Mouse (Mus musculus) forebrain, embryonic 14.5 days (tissue): ENCODE results near the gene Taf10. TPM values are rescaled to one million over a fixed set of nuclear protein-coding genes. Genes with fewer than 3 reads are reported as not detected.
A peak's percentile ranks its signal among the peaks of the same experiment; 100 is the strongest.
"Not testable (repeated sequence)": the region's sequence is repeated elsewhere in the genome, so short reads cannot be mapped to it uniquely, and the experiment has no call there.

Source experiments
- ATAC-seq: fragments of 200-750 bp; cut with Nextera tagmentation; 2 replicates; pipeline ENCODE4 v1.8.0; 2017; ENCODE audit warnings: mild to moderate bottlenecking, moderate library complexity
- DNase-seq: peaks from one replicate; pipeline ENCODE4 v3.0.0-alpha.2; 2015; ENCODE audit warnings: low spot score
- H3K27ac ChIP-seq: fragments of 300-500 bp; sonication (generic); 2 replicates; pipeline ENCODE4 v1.5.1; 2014; ENCODE audit warnings: low read depth, mild to moderate bottlenecking, control low read depth, low read length, moderate library complexity
- H3K27me3 ChIP-seq: fragments of 300-500 bp; sonication (generic); replicated peaks from 2 replicates; pipeline ENCODE4 v1.6.1; 2014; ENCODE audit warnings: low read length, control low read depth, mixed read lengths; ENCODE audit not compliant: control insufficient read depth, insufficient read depth
- H3K36me3 ChIP-seq: fragments of 300-500 bp; sonication (generic); 2 replicates; pipeline ENCODE4 v1.6.1; 2014; ENCODE audit warnings: low read length, control low read depth; ENCODE audit not compliant: control insufficient read depth, insufficient read depth
- H3K4me1 ChIP-seq: fragments of 300-500 bp; sonication (generic); 2 replicates; pipeline ENCODE4 v1.6.1; 2014; ENCODE audit warnings: antibody characterized with exemption, low read length, control low read depth; ENCODE audit not compliant: control insufficient read depth, insufficient read depth
- H3K4me2 ChIP-seq: fragments of 300-500 bp; sonication (generic); 2 replicates; pipeline ENCODE4 v1.6.1; 2014; ENCODE audit warnings: mild to moderate bottlenecking, control low read depth, low read length
- H3K4me3 ChIP-seq: fragments of 300-500 bp; sonication (generic); 2 replicates; pipeline ENCODE4 v1.5.1; 2014; ENCODE audit warnings: low read depth, low read length, control low read depth
- H3K9ac ChIP-seq: fragments of 300-500 bp; sonication (generic); 2 replicates; pipeline ENCODE4 v1.6.1; 2014; ENCODE audit warnings: mild to moderate bottlenecking, low read length, control low read depth, moderate library complexity
- H3K9me3 ChIP-seq: fragments of 300-500 bp; sonication (generic); replicated peaks from 2 replicates; pipeline ENCODE4 v1.6.1; 2016; ENCODE audit warnings: low read length, control low read depth, mixed read lengths; ENCODE audit not compliant: control insufficient read depth
- WGBS: fragments of 180-500 bp; shearing (Covaris S2); extraction: QIAGEN DNeasy Blood & Tissue Kit; methylation state at CpG from one replicate; pipeline ENCODE4 v1.1.7; 2014; 5-methylcytosine and 5-hydroxymethylcytosine counted together
- polyA plus RNA-seq: library from polyadenylated mRNA; unstranded; fragments of >200 nt; fragmentation: Nextera tagmentation; extraction: Ambion mirVana; gene quantifications from 2 replicates; pipeline ENCODE4 v1.2.1, GENCODE M21; 2014

The Taf10 gene
- polyA plus RNA-seq, 1 experiment from 2014 or later, result 164 TPM

- Histone ChIP-seq H3K27me3 (no peaks in the 10 kb centered on the region), H3K4me2 (peak within 1 kb of the TSS; percentile 76), H3K27ac (peak within 1 kb of the TSS; percentile 66; the same call in 1 of the 2 replicates), H3K4me3 (peak within 1 kb of the TSS; percentile 87), H3K9me3 (no peaks in the 10 kb centered on the region), H3K36me3 (peaks cover 43% of the 10 kb centered on the region), H3K4me1 (peaks cover 3% of the 10 kb centered on the region; the same call in 1 of the 2 replicates), H3K9ac (peak within 1 kb of the TSS; percentile 90)
- under 1% methylated on average over 53 of the region's 62 CpGs for WGBS
- peak; percentile 97 for ATAC-seq
- peak; percentile 92 for DNase-seq
Measured at GRCm38 (mm10) chr7:105736264-105736901, 7.8 kb downstream of the Taf10 start, which contains the start of gene Ilk. Gene Ilk, plus strand, starts transcription at chr7:105736592.

- 65% methylated on average over 4 of the region's 4 CpGs for WGBS
- not testable (repeated sequence) for DNase-seq, H3K9me3 ChIP-seq, ATAC-seq, H3K4me1 ChIP-seq, H3K27ac ChIP-seq, H3K27me3 ChIP-seq
- Histone ChIP-seq H3K4me3 (peak overlapping the region; percentile 87), H3K4me2 (peak overlapping the region; percentile 76), H3K9ac (peak overlapping the region; percentile 90), H3K36me3 (peaks cover 42% of the 10 kb centered on the region)
Measured at GRCm38 (mm10) chr7:105735464-105735863, 8.7 kb downstream of the Taf10 start.

GRCm38 (mm10) chr7:105734826-105735225, 9.3 kb downstream of the Taf10 start:
- Histone ChIP-seq H3K4me1 (peaks cover 3% of the 10 kb centered on the region; the same call in 1 of the 2 replicates), H3K36me3 (peaks cover 43% of the 10 kb centered on the region), H3K4me2 (no peak overlapping the region), H3K9ac (no peak overlapping the region), H3K4me3 (no peak overlapping the region), H3K9me3 (no peaks in the 10 kb centered on the region), H3K27ac (no peak overlapping the region), H3K27me3 (no peaks in the 10 kb centered on the region)
- WGBS, result 88% methylated on average over 8 of the region's 8 CpGs
- ATAC-seq, result no peak
- DNase-seq, result no peak

- no peak overlapping the region for H3K4me3 ChIP-seq
- peaks cover 3% of the 10 kb centered on the region; the same call in 1 of the 2 replicates for H3K4me1 ChIP-seq
- no peaks in the 10 kb centered on the region for H3K9me3 ChIP-seq
- WGBS, result 95% methylated on average over 11 of the region's 11 CpGs
- no peak overlapping the region for H3K4me2 ChIP-seq
- no peak overlapping the region for H3K27ac ChIP-seq
- peaks cover 46% of the 10 kb centered on the region for H3K36me3 ChIP-seq
- H3K27me3 ChIP-seq, result no peaks in the 10 kb centered on the region
- ATAC-seq (no peak), DNase-seq (no peak)
- no peak overlapping the region for H3K9ac ChIP-seq
Measured at GRCm38 (mm10) chr7:105733836-105734235, 10.3 kb downstream of the Taf10 start.

- Histone ChIP-seq H3K4me1 (no peaks in the 10 kb centered on the region), H3K4me2 (no peak overlapping the region), H3K36me3 (peaks cover 39% of the 10 kb centered on the region), H3K27ac (peak overlapping the region; percentile 31; the same call in 1 of the 2 replicates), H3K27me3 (no peaks in the 10 kb centered on the region), H3K4me3 (no peak overlapping the region), H3K9me3 (no peaks in the 10 kb centered on the region), H3K9ac (no peak overlapping the region)
- peak; percentile 69 for DNase-seq
- ATAC-seq, result peak; percentile 68
- WGBS, result 21% methylated on average over 6 of the region's 6 CpGs
Measured at GRCm38 (mm10) chr7:105728701-105729428, 15.3 kb downstream of the Taf10 start.

GRCm38 (mm10) chr7:105726980-105727325, 17.2 kb downstream of the Taf10 start:
- Histone ChIP-seq H3K9me3 (no peaks in the 10 kb centered on the region), H3K4me3 (no peak overlapping the region), H3K27me3 (no peaks in the 10 kb centered on the region), H3K9ac (no peak overlapping the region), H3K4me2 (no peak overlapping the region), H3K36me3 (peaks cover 20% of the 10 kb centered on the region), H3K27ac (no peak overlapping the region), H3K4me1 (no peaks in the 10 kb centered on the region)
- DNase-seq (no peak), ATAC-seq (no peak)
- WGBS, result 94% methylated on average over 4 of the region's 4 CpGs

GRCm38 (mm10) chr7:105726144-105726979, 17.8 kb downstream of the Taf10 start:
- Histone ChIP-seq H3K4me2 (no peak overlapping the region), H3K4me1 (no peaks in the 10 kb centered on the region), H3K27me3 (no peaks in the 10 kb centered on the region), H3K9me3 (no peaks in the 10 kb centered on the region), H3K27ac (no peak overlapping the region; the same call in 1 of the 2 replicates), H3K4me3 (no peak overlapping the region), H3K36me3 (peaks cover 17% of the 10 kb centered on the region), H3K9ac (no peak overlapping the region)
- peak; percentile 83 for ATAC-seq
- peak; percentile 89 for DNase-seq
- WGBS, result 84% methylated on average over 4 of the region's 4 CpGs

- no peak overlapping the region for H3K9ac ChIP-seq
- H3K4me1 ChIP-seq, result no peaks in the 10 kb centered on the region
- ATAC-seq (no peak), DNase-seq (no peak)
- WGBS, result 63% methylated on average over 2 of the region's 2 CpGs
- no peaks in the 10 kb centered on the region for H3K27me3 ChIP-seq
- H3K36me3 ChIP-seq, result no peaks in the 10 kb centered on the region
- H3K4me3 ChIP-seq, result no peak overlapping the region
- no peak overlapping the region for H3K4me2 ChIP-seq
- H3K27ac ChIP-seq, result no peak overlapping the region
- no peaks in the 10 kb centered on the region for H3K9me3 ChIP-seq
Measured at GRCm38 (mm10) chr7:105721916-105722315, 22.2 kb downstream of the Taf10 start.
